Mouse (Mus musculus) ES-Bruce4 (cell line): ENCODE measurements around the gene Gba2.

ENCODE experiments used
- CTCF ChIP-seq: IDR thresholded peaks from one replicate; pipeline ENCODE4 v1.8.1; 2011; ENCODE audit warnings: low read depth, low read length
- EP300 ChIP-seq: IDR thresholded peaks from 2 replicates; pipeline ENCODE4 v1.6.1; 2011; ENCODE audit warnings: low read depth, low read length; ENCODE audit not compliant: insufficient read depth
- POLR2A ChIP-seq: IDR thresholded peaks from one replicate; pipeline ENCODE4 v1.8.1; 2011; ENCODE audit warnings: low read length; ENCODE audit not compliant: insufficient read depth

DNA sequence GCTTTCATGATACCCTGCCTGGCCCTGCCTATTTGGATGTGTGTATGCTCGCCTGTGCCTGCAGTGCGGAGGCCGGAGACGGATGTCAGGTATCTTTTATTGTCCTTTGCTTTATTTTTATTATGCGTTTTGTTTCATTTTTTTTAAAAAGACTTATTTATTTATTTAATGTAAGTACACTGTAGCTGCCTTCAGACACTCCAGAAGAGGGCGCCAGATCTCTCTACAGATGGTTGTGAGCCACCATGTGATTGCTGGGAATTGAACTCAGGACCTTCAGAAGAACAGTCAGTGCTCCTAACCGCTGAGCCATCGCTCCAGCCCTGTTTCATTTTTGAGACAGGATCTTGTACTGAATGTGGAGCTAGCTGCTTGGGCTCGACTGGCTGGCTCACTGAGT lies 50.2 kb downstream of the Gba2 start:
- no peak for TF ChIP-seq POLR2A
- TF ChIP-seq CTCF: no peak
- no peak for TF ChIP-seq EP300
